Mouse (Mus musculus) layer of hippocampus, postnatal 25 days (tissue): ENCODE data around the gene Dnajc19. TPM values are rescaled to one million over a fixed set of nuclear protein-coding genes. Genes with fewer than 3 reads are reported as not detected.

Experiments used
- DNase-seq, 2 experiments: peaks; one replicate each; pipeline ENCODE4 v3.0.0; 2022; ENCODE audit warnings: mixed read lengths in 2 of 2, low spot score in 1 of 2; ENCODE audit errors: extremely low spot score in 1 of 2
- total RNA-seq, 2 experiments: library from RNA; stranded (reverse); gene quantifications; 2 replicates each; pipeline ENCODE4 v1.2.3; 2021

Gene Dnajc19
- total RNA-seq, 2 experiments from 2014 or later: 53.9 to 58.8 TPM

DNA sequence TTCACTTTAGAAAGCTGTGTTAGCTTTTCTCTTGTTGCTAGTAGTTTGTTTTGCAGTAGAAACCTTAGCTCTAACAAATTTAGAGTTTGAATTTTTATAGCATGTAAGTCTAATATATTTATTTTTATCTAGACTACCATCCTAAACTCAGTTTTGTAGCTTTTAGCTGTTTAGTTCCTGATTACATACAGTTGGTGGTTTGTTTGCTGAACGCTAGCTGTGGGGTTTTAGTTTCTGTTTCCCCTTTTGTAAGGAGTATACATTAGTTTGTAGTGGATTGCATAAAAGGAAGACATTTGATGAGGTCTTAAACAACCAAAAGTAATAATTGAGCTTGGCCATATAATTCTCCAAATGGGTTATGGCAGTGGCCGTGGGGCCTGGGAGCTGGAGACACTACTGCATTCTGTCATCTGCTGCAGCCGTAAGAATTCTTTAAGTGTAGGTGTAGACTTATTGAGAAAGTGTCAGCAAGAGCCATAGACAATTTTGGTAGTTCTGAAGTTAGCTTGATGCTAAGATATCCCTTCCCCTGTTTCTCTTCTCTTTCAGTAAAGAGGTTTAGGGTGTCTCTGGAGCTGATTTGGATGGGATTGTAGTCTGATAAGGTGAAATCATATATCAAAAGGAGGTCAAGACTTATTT lies 47.3 kb downstream of the Dnajc19 start:
- no peak for DNase-seq

DNA sequence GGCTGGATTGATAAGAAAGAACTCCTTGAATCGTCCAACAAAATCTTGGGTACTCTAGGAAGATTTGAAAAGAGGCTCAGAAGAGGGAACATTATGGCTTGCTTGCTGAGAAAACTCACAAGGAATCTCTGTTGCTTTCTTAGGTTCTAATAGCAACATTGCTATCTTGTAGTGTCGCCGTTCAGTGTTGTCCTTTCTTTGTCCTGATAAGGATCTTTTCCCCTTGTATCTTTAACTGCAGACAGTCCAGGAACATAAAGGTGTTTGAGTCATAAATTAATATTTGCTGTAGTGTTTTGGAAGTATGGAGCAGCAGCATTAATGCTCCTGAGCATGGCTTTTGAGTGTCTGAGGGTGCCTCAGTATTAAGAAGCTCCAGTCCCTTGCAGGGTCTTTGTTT lies 50.5 kb downstream of the Dnajc19 start:
- DNase-seq: no peak

DNA sequence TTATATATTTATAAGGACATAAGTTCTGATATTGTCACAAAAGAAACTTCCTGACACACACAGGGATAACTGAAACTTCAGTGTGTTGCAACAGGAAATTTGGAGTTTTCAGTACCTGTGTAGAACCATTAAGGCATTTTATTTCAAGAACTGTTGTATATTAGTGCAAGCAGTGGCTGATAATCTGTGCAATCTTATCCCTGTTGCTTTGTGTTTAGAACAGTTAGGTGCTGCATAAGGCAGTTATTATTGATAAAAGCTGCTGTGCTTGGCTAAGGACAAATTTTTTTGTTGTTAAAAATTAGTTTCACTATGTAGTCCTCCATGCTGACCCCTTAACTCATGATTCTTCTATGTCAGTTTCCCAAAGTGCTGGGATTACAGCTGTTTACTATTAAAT lies 52.2 kb downstream of the Dnajc19 start:
- DNase-seq: no peak

DNA sequence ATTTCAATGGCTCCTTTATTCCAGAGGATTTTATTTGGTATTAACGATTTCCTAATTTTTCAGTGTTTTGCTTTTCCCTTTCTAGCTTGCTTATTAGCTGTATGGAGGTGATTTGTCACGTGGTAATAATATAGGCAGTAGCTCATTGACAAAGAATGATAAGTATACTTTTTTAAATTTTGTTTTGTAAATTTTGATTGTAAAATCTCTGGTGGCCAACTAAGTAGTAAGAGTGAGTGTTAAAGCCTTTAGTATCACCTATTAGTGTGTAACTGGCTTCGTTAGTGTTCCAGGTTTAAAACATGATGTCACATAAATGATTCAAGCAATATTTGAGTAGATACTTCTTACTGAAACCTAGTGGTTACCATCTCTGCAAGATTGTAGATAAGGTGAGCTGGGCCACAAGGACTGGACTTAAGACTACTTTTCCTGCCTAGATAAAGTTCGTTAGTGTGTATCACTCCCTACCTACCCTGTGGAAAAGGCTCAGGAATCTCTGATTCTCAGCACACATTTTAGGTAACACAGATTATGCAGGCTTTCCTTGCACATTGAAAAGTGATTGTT lies 59.8 kb downstream of the Dnajc19 start:
- DNase-seq: no peak

DNA sequence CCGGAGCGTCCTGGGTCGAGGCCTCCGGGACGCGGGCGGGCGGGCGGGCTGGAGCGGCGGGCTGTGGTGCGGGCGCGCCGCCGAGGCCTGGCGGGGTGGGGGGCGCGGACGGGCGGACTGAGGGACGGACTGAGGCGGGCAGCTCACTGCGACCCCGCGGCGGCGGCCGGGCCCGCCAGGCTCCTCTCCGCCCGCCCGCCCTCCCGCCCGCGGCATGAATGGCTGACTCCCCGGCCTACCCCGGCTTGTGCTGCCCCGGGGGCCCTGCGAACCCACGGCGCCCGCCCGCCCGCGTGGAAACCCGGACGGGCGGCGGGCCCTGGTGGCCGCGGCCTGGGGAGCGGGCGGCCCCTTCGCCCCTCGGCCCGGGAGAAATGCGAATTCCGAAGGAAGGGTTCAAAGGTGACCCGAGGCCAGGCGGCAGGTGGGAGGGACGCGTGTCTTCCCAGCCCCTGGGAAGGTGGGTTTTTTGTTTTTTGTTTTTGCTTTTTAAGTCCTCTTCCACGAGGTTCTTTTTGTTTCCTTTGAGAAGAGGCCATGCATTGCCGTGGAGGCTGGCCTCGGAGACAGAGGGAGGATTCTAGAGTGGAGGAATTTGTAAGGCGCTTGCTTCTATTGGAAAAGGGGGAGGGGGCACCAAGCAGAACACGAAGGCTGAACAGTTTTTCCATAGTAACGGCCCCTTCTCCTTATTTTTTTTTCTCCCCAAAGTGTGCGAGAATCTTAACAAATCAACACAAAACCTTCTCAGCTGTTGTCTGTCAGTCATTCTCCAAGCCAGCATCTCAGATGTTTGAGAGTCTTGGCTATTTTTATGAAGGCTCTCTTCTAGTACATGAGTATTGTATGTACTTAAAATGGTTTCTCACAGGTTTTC lies 60.5 kb downstream of the Dnajc19 start:
- DNase-seq: peak; percentile 5 to 9

DNA sequence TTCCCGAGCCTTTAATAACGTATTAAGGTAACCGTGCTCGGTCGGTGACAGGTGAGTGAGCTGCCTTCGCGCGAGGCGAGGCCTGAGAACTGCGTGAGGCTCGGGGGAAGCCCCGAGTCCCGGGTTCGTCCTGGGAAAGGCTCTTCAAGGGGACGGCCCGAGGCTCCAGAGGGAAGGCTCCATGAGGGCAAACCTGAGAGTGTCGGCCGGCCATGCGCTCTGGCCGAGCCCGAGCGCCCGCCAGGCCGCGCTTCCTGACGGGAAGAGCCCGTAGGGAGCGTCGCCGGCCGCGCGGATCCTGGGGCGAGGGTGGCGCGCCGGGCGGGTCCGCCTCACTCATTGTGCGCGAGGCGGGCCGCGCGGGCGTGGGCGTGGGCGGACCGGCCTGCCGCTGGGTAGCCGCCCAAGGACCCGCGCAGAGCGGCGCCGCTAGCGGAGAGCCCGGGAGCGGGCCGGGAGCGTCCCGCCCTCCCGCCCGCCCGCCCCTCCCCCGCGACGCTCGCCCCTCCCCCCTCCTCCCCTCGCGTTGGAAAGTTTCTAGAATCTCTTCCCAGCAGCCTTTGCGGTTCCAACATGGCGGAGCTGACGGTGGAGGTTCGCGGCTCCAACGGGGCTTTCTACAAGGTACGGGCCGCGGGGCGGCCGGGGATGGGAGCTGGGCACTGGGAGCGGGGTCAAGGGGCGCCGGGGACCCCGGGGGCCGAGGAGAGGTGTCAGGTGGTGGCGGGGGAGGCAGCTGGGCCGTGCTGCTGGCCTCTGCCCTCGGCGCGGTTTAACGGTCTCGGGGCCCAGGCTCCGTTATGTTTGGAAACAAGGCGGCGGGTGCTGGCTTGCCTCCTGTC lies 61.4 kb downstream of the Dnajc19 start, which contains the start of gene Fxr1:
Gene Fxr1 (plus strand): TSS at position 404 of the 842 bp plus-strand sequence.
- peak; percentile 65 to 77 for DNase-seq

DNA sequence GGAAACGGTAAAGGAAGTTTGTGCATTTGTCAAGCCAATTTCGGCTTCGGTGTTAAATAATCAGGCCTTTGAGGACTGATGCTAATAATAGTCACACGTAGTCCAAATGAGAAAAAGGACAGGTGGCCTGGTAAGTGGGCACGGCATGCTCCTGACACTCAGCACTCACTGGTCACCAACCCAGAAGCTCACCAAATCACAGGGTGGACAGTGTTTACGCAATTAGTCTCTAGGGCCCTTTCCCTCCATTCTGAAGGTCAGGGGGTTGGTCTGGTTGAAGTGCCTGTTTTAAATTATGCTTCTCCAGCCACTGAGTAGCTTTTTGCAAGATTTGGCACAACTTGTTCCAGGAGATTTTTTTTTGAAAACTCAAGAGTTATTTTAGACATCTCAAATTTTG lies 72.9 kb downstream of the Dnajc19 start:
- DNase-seq: no peak

DNA sequence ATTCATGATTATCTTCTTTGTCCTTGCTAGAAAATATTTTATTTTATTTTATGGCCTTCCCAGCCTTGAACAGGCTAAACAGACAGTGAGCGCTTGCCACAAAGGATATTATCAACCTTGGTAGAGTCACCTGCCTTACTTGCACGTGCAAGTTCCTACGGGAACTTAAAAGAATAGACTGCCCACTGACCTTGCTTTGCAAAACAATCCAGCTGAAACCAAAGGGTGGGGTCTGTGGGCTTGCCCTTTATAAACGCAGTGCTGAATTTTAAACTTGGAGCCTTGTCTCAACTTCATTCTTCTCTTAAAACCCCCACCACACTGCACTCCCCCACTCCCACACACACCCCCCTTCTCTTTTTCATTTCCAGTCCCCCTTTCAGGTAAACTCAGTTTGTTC lies 73.5 kb downstream of the Dnajc19 start:
- DNase-seq: no peak

DNA sequence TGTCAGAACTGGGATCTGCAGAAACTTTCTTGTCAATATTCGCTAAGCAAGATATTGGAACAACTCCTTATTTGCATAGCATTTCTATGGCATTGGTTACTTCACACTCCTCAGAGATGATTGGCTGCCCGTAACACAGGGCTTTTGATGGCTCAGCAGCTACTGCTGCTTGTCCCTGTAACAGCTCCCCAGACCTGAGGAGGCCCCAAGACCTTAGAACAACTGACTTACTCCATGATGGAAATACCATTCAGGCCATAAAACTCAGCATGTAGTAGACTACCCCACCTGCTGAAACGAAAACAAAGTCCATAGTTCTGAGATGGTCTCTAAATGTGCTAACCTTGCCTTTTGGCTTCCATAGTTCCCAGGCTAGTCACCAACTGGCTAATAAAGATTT lies 74.3 kb downstream of the Dnajc19 start:
- DNase-seq: no peak

DNA sequence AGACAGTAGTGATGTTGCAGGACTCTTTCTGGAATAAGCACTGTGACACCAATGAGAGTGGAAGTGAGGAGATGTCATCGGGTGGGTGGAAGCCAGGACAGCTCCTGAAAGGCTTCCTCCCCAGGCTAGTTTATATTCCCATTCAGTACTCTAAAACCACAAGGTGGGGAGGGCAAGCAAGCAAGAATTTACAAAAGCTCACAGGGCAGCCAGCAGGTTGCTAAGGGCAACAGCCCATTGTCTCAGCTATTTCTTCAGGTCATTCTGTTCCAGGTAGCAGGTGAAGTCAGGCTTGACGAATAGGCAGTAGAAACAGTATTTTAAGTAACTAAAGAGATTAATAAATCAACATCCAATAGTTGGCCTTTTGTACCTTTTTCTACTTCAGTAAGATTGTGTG lies 74.8 kb downstream of the Dnajc19 start:
- DNase-seq: no peak

Other genes with a start within 250 kb of the Dnajc19 start
- 10 to 100 TPM; 20.9 to 36.2 TPM for gene Ccdc39, start 237.0 kb downstream of the Dnajc19 start, total RNA-seq
- gene Fxr1, start 61.4 kb downstream of the Dnajc19 start, total RNA-seq: 10 to 100 TPM; 80.6 to 82.9 TPM